17 mouse cellular contexts compared by ENCODE assay signal in genomic region chr2:64033871-64034270, GRCm38 (mm10).
DNase-seq lines count a peak whose midpoint lies in the region; TF ChIP-seq lines count a peak whose summit lies in the region.
"Had no signal": no experiment of that assay in that cellular context is flagged by ENCODE, and none has a peak within 500 bp of the region (broad histone marks: within the 10 kb centered on the region; RNA-seq: fewer than 3 reads in every experiment).

No protein-coding gene starts in this region.

- no peaks in the 10 kb centered on the region for H3K4me1 ChIP-seq in kidney, adult 2 months (ENCODE audit: control insufficient read depth, insufficient read depth, low read length)
- H3K4me1 ChIP-seq: embryonic facial prominence, embryonic 10.5 days; hindbrain, embryonic 10.5 days; hindbrain, embryonic 15.5 days had no signal

- H3K27me3 ChIP-seq in kidney, adult 2 months (replicated peaks; ENCODE audit: control insufficient read depth, insufficient read depth, low read length), result no peaks in the 10 kb centered on the region
- H3K27me3 ChIP-seq: forebrain, embryonic 15.5 days; heart, embryonic 12.5 days; hindbrain, embryonic 15.5 days; Patski had no signal

- TF ChIP-seq CTCF in kidney, adult 2 months (conservative IDR thresholded peaks at IDR 0.05; ENCODE audit: insufficient read depth, insufficient read length, low read depth, low read length), result no peak

- H3K36me3 ChIP-seq in kidney, adult 2 months (ENCODE audit: control insufficient read depth, insufficient read depth, low read length), result no peaks in the 10 kb centered on the region
- H3K36me3 ChIP-seq: forebrain, embryonic 15.5 days; heart, embryonic 12.5 days; hindbrain, embryonic 15.5 days had no signal

- no peak overlapping the region for H3K27ac ChIP-seq in kidney, adult 2 months (ENCODE audit: insufficient read depth, low read depth, low read length)
- H3K27ac ChIP-seq: embryonic facial prominence, embryonic 10.5 days; forebrain, embryonic 15.5 days; hindbrain, embryonic 10.5 days; hindbrain, embryonic 15.5 days had no signal

- TF ChIP-seq POLR2A in kidney, adult 2 months (IDR thresholded peaks at IDR 0.05; ENCODE audit: low read depth, low read length), result no peak

- peak; percentile 41 for DNase-seq in adrenal gland, postnatal 10 days
- DNase-seq in adrenal gland, postnatal 4 days (ENCODE audit: low spot score in 2 of 2), result no peak
- DNase-seq in cerebellum, postnatal 14 days, result peak; percentile 20 to 36
- DNase-seq in cerebellum, postnatal 25 days, result no peak
- peak; percentile 14 for DNase-seq in kidney, postnatal 10 days
- DNase-seq in kidney, adult 2 months, result no peak
- DNase-seq in urinary bladder, postnatal 14 days (ENCODE audit: low spot score), result peak; percentile 4
- no peak for DNase-seq in urinary bladder, adult 18-20 months (ENCODE audit: low spot score in 2 of 2)
- DNase-seq: cerebellum, adult 2 months; gastrocnemius, postnatal 10 days; kidney, adult 9 months had no signal

- 84% methylated on average over 3 of the region's 3 CpGs for WGBS in kidney, adult 2 months

- H3K4me3 ChIP-seq in kidney, adult 2 months (ENCODE audit: insufficient read depth, low read depth, low read length), result no peak overlapping the region
- H3K4me3 ChIP-seq: embryonic facial prominence, embryonic 10.5 days; forebrain, embryonic 15.5 days; heart, embryonic 12.5 days; hindbrain, embryonic 10.5 days; hindbrain, embryonic 15.5 days had no signal

Comparison
In these comparisons a context has a peak if more than half of its experiments do, and no peak if none do; other contexts are left out.
1. DNase-seq: peak in adrenal gland, postnatal 10 days (single experiment), cerebellum, postnatal 14 days (2 of 2), kidney, postnatal 10 days (single experiment) and urinary bladder, postnatal 14 days (single experiment); none in adrenal gland, postnatal 4 days (0 of 2), cerebellum, postnatal 25 days (0 of 2), kidney, adult 2 months (single experiment) and urinary bladder, adult 18-20 months (0 of 2).